Mouse (Mus musculus) liver, adult 2 months (tissue): ENCODE measurements around the gene Arhgap44. TPM values are rescaled to one million over a fixed set of nuclear protein-coding genes. Genes with fewer than 3 reads are reported as not detected.
A peak's percentile ranks its signal among the peaks of the same experiment; 100 is the strongest.

ENCODE experiments used
- DNase-seq: peaks from one replicate; pipeline ENCODE4 v3.0.0-alpha.2; 2011; ENCODE audit warnings: low read depth, low spot score; ENCODE audit errors: extremely low read depth
- H3K27ac ChIP-seq: fragments of 200-500 bp; replicated peaks from 2 replicates; pipeline ENCODE4 v1.5.1; 2012; ENCODE audit warnings: low read depth, mild to moderate bottlenecking, control low read depth, inconsistent platforms, low read length; ENCODE audit not compliant: insufficient read depth
- H3K27me3 ChIP-seq: fragments of 200-500 bp; 2 replicates; pipeline ENCODE4 v1.6.1; 2012; ENCODE audit warnings: mild to moderate bottlenecking, moderate library complexity, low read length, inconsistent platforms; ENCODE audit not compliant: control insufficient read depth, insufficient read depth
- H3K36me3 ChIP-seq: fragments of 200-500 bp; 2 replicates; pipeline ENCODE4 v1.6.1; 2012; ENCODE audit warnings: low read length, inconsistent platforms; ENCODE audit not compliant: control insufficient read depth, insufficient read depth
- H3K4me1 ChIP-seq: fragments of 200-500 bp; 2 replicates; pipeline ENCODE4 v1.6.1; 2011; ENCODE audit warnings: low read length; ENCODE audit not compliant: control insufficient read depth, insufficient read depth
- H3K4me3 ChIP-seq: fragments of 200-500 bp; 2 replicates; pipeline ENCODE4 v1.5.1; 2011; ENCODE audit warnings: low read depth, mild to moderate bottlenecking, control low read depth, low read length, moderate library complexity; ENCODE audit not compliant: insufficient read depth
- H3K79me2 ChIP-seq: fragments of 200-500 bp; 2 replicates; pipeline ENCODE4 v1.6.1; 2012; ENCODE audit warnings: inconsistent platforms, mild to moderate bottlenecking, low read length, moderate library complexity; ENCODE audit not compliant: control insufficient read depth, insufficient read depth
- H3K9ac ChIP-seq: fragments of 200-500 bp; 2 replicates; pipeline ENCODE4 v1.6.1; 2012; ENCODE audit warnings: low read depth, mild to moderate bottlenecking, control low read depth, inconsistent platforms, low read length
- CTCF ChIP-seq: fragments of 200-500 bp; IDR thresholded peaks from 2 replicates; pipeline ENCODE4 v1.5.1; 2011; ENCODE audit warnings: low read depth, low read length, control low read depth
- POLR2A ChIP-seq: fragments of 200-500 bp; IDR thresholded peaks from 2 replicates; pipeline ENCODE4 v1.6.1; 2011; ENCODE audit warnings: low read length, control low read depth; ENCODE audit not compliant: insufficient read depth; ENCODE audit errors: extremely low read depth
- WGBS: fragments of 180-500 bp; shearing (Covaris S2); methylation state at CpG from one replicate; pipeline ENCODE4 v1.1.7; 2018; 5-methylcytosine and 5-hydroxymethylcytosine counted together
- polyA plus RNA-seq: library from polyadenylated mRNA; depleted of rRNA; stranded (reverse); fragments of >200 nt; gene quantifications from 2 replicates; pipeline ENCODE4 v1.2.3, GENCODE M21; 2012
- total RNA-seq: library from RNA; depleted of rRNA; stranded (reverse); fragments of >200 nt; gene quantifications from 2 replicates; pipeline ENCODE4 v1.2.3, GENCODE M21; 2014

Arhgap44 gene
- total and polyA plus RNA-seq, 2 experiments: 0.64 to 0.65 TPM

DNA sequence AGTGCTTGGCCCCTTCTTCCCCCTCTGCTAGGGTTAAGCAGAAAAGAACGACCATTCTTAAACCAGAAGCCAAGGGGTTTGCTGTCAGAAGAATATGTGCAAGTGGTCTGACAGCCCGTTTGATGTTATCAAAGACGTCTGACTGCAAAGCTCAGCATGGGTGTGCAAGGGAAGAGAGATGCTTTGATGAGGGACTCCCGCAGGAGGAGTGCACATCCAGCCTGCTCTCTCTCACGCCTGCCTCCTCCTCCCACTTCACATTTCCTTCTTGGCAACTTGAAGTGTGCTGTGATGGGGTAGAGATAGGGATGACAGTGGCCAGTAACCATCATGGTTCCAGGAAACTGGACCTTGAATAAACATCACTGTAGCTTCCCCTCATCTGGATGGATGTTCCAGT, 39.5 kb upstream of the Arhgap44 start:
- no peaks in the 10 kb centered on the region for H3K36me3 ChIP-seq
- DNase-seq: no peak
- no peak overlapping the region for H3K4me3 ChIP-seq
- H3K9ac ChIP-seq: no peak overlapping the region
- 58% methylated on average over 5 of the region's 5 CpGs for WGBS
- no peaks in the 10 kb centered on the region for H3K4me1 ChIP-seq
- 0 out of 2 replicates have a peak, but pooled peaks cover 2% of the 10 kb centered on the region for H3K27me3 ChIP-seq
- no peak overlapping the region for H3K27ac ChIP-seq
- TF ChIP-seq CTCF: no peak
- H3K79me2 ChIP-seq: no peaks in the 10 kb centered on the region

DNA sequence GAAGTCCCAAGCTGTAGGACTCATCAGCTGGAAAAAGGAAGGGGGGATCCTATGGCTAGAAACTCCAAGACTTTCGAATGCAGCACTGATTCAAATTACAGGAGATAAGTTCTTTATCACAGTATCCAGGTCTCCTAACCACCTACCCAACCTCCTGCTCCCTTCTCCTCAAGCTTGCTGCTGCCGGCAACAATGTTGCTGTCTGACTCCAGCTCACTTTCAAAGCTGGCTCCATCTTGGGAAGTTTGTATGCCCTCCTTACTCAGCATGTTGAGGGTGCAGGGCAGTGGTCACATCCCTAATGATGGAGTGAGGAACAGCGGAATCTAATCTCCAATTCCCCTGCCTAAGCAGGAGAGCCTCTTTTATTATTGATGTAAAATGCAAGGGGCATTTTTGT, 35.3 kb upstream of the Arhgap44 start:
- no peaks in the 10 kb centered on the region for H3K4me1 ChIP-seq
- TF ChIP-seq CTCF (no peak), POLR2A (no peak)
- 0 out of 2 replicates have a peak, but pooled peaks cover 2% of the 10 kb centered on the region for H3K27me3 ChIP-seq
- 70% methylated on average over 3 of the region's 3 CpGs for WGBS
- no peak overlapping the region for H3K4me3 ChIP-seq
- H3K79me2 ChIP-seq: no peaks in the 10 kb centered on the region
- H3K27ac ChIP-seq: no peak overlapping the region
- no peak for DNase-seq
- H3K36me3 ChIP-seq: no peaks in the 10 kb centered on the region
- no peak overlapping the region for H3K9ac ChIP-seq

DNA sequence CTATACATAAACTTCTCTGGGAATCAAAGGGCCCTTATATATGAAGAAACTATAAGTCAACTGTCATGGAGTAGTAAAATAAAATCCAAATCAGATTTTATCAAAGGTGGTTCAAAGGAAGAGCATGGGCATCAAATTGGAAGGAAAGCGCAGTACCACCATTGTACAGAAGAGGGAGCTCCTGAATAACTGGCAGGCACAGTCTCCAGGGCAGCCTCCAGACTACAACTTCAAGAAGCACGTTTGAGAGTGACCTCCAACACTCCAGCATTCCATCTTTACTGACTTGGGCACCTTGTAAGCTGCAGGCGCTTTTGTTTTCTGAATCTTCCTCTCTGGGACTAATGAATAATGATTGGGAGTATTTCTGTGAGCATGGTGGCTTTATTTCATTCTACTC, 34.5 kb upstream of the Arhgap44 start:
- no peak overlapping the region for H3K4me3 ChIP-seq
- DNase-seq: peak; percentile 37
- peak; percentile 57; the same call in 1 of the 2 replicates for TF ChIP-seq CTCF
- TF ChIP-seq POLR2A: no peak
- 3% methylated on average over 3 of the region's 3 CpGs for WGBS
- H3K9ac ChIP-seq: no peak overlapping the region
- no peaks in the 10 kb centered on the region for H3K79me2 ChIP-seq
- H3K4me1 ChIP-seq: no peaks in the 10 kb centered on the region
- no peak overlapping the region for H3K27ac ChIP-seq
- 0 out of 2 replicates have a peak, but pooled peaks cover 2% of the 10 kb centered on the region for H3K27me3 ChIP-seq
- no peaks in the 10 kb centered on the region for H3K36me3 ChIP-seq

DNA sequence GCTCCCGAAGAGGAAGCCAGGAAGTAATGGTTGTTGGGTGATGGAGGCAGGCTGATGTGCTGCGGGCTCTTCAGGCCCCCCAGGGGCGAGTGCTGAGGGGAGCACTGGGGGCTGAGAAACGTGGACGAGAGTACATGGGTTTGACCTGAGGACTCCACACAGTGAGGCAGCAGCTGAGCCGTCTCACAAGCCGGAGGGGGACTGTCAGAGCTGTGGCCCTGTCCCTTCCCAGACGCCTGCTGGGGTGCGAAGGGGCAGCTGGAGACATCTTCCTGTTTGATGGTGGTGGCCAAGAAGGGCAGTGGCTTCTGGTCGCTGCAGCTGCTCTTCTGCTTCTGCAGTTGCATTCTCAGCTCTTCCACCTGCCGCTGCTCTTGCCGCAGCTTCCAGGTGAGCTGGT, 24.2 kb upstream of the Arhgap44 start:
- H3K9ac ChIP-seq: no peak overlapping the region
- no peak overlapping the region for H3K4me3 ChIP-seq
- H3K4me1 ChIP-seq: no peaks in the 10 kb centered on the region
- no peaks in the 10 kb centered on the region for H3K27me3 ChIP-seq
- TF ChIP-seq POLR2A: no peak
- no peak for TF ChIP-seq CTCF
- no peak overlapping the region for H3K27ac ChIP-seq
- H3K79me2 ChIP-seq: no peaks in the 10 kb centered on the region
- DNase-seq: no peak
- WGBS: 75% methylated on average over 12 of the region's 12 CpGs
- H3K36me3 ChIP-seq: no peaks in the 10 kb centered on the region

DNA sequence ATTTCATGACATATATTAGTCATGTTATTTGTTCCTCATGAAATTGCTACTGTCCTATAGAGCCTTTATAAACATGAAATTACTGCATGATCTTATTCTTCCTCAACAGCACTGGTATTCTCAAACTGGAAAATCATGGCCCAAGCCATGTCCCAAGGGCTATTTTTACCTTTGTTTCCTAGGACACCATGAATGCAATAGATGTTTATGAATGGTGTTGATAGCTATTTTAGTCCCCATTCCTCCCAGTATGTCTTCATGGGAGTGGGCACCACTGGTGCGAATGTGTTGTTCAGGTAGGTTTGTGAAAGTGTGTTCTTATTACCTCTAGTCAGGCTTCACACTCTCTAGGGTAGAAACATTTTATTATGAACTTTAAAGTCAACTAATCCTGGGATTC, 22.4 kb upstream of the Arhgap44 start:
- Histone ChIP-seq H3K4me1 (no peaks in the 10 kb centered on the region), H3K27me3 (no peaks in the 10 kb centered on the region), H3K27ac (no peak overlapping the region), H3K9ac (no peak overlapping the region), H3K79me2 (no peaks in the 10 kb centered on the region), H3K4me3 (no peak overlapping the region), H3K36me3 (no peaks in the 10 kb centered on the region)
- WGBS: 87% methylated on average over 1 of the region's 1 CpGs
- no peak for DNase-seq
- TF ChIP-seq POLR2A: no peak
- no peak for TF ChIP-seq CTCF

DNA sequence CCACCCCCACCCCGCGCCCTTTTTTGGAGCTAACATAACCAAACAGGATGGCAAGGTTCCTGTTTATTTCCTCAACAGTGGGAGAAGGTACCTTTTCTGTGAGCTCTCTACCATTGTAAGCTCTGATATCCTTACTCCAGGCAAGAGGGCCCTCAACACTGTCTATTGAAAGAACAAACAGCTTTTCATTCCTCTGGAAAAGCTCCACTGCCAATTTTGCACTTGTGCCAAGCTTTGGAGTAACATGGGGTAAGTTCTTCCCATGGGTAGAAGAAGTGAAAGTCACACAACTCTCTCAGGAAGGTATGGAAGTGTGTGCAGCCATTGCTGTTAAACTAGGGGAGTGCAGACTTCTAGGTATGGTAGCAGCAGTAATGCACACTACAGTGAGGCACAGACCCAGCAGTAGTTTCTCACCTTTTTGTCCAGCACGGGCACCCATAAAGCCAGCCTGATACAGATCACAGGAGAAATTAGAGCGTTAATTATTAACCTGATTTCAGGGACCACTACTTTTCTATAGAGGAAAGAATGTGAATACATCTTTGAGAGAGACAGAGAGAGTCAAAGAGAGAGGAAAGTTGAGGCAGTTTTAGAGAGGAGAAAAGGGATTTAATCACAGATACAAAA, 7.5 kb upstream of the Arhgap44 start:
- Histone ChIP-seq H3K27me3 (no peaks in the 10 kb centered on the region), H3K36me3 (no peaks in the 10 kb centered on the region), H3K9ac (no peak overlapping the region), H3K4me1 (no peaks in the 10 kb centered on the region), H3K79me2 (no peaks in the 10 kb centered on the region), H3K4me3 (no peak overlapping the region), H3K27ac (no peak overlapping the region)
- 82% methylated on average over 4 of the region's 4 CpGs for WGBS
- DNase-seq: no peak
- TF ChIP-seq CTCF (no peak), POLR2A (no peak)
